Mouse (Mus musculus) E14TG2a.4 (cell line): ENCODE results near the gene Cldn4.

Experiments used
- H3K27me3 ChIP-seq: 2 replicates; pipeline ENCODE4 v1.6.1; 2014; ENCODE audit warnings: low read length, control low read depth; ENCODE audit not compliant: insufficient read depth
- H3K36me3 ChIP-seq: 2 replicates; pipeline ENCODE4 v1.6.1; 2014; ENCODE audit warnings: low read length, control low read depth; ENCODE audit not compliant: insufficient read depth
- H3K4me1 ChIP-seq: replicated peaks from 2 replicates; pipeline ENCODE4 v1.6.1; 2014; ENCODE audit warnings: low read depth, low read length, control low read depth
- H3K4me3 ChIP-seq: replicated peaks from 2 replicates; pipeline ENCODE4 v1.5.1; 2014; ENCODE audit warnings: mild to moderate bottlenecking, low read length
- H3K9me3 ChIP-seq: 2 replicates; pipeline ENCODE4 v1.6.1; 2014; ENCODE audit warnings: low read length, control low read depth
- CTCF ChIP-seq: conservative IDR thresholded peaks from 2 replicates; pipeline ENCODE4 v1.5.1; 2014; ENCODE audit warnings: low read length
- NANOG ChIP-seq: IDR thresholded peaks from 2 replicates; pipeline ENCODE4 v1.6.1; 2014; ENCODE audit warnings: borderline replicate concordance, low read length, mixed read lengths
- POU5F1 ChIP-seq: IDR thresholded peaks from 2 replicates; pipeline ENCODE4 v1.6.1; 2014; ENCODE audit warnings: low read length, borderline replicate concordance

Cldn4 gene

DNA sequence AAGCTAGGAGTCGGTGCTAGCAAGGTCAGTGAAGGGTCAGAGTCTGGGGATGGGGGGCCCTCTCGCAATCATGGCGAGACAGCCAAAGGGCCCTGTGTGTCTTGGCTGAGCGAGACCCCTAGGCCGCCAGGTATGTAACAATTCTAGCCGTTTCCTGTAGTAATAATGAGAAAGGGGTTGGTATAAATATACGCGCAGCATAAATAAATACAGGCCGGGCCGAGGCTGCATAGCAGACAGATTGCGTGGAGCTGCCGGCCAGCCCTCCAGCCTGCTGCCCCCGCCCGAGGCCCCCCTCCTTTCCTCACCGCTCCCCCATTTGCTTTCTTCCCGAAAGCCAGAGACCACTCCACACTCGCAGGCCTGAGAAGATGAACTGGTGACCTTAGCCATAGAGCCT lies 49.1 kb downstream of the Cldn4 start:
- Histone ChIP-seq H3K4me1 (peaks cover 20% of the 10 kb centered on the region), H3K27me3 (peaks cover 7% of the 10 kb centered on the region; the same call in 1 of the 2 replicates), H3K4me3 (no peak overlapping the region), H3K9me3 (no peaks in the 10 kb centered on the region), H3K36me3 (no peaks in the 10 kb centered on the region)
- TF ChIP-seq POU5F1, result no peak
- TF ChIP-seq NANOG, result no peak
- no peak for TF ChIP-seq CTCF

DNA sequence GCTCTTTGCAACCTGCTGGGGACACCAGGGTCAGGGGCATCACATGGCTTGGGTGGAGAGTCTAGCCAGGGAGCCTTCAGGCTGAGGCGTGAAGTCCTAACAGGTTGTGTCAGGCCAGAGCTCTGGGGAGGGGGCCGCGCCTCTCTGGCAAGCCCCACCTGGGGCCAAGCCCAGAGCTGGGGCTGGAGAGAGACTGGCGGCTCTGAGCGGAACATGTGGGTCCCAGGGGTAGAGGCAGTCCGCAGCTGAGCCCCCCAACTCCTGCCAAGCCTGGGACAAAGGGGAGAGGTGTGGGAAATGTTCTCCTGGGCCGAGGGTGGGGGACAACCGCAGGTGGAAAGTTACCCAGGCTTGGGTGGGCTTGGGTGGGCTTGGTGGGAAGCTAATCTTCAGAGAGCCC lies 49.8 kb downstream of the Cldn4 start:
- Histone ChIP-seq H3K4me1 (peaks cover 23% of the 10 kb centered on the region), H3K9me3 (no peaks in the 10 kb centered on the region), H3K36me3 (no peaks in the 10 kb centered on the region), H3K4me3 (no peak overlapping the region), H3K27me3 (peaks cover 7% of the 10 kb centered on the region; the same call in 1 of the 2 replicates)
- no peak for TF ChIP-seq CTCF
- no peak for TF ChIP-seq NANOG
- no peak for TF ChIP-seq POU5F1

DNA sequence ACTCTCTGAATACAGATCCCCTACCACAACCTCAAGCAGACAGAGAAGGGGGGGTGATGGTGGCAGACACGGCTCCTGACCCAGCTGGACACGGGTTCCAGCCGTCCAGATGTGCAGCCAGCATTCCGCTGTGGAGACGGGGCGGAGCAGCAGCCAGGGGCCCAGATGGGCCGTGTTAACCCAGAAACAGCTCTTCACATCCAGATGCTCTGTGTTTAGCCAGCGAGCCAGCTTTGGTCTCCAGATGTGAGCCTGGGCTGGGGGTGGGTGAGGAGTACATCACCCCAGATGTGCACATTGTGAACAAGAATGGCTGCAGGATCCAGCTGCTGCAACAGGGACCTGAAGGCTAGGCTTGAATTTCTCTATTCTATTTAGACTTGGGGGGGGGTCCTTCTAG lies 51.4 kb downstream of the Cldn4 start:
- Histone ChIP-seq H3K9me3 (no peaks in the 10 kb centered on the region), H3K36me3 (no peaks in the 10 kb centered on the region), H3K4me1 (peaks cover 31% of the 10 kb centered on the region), H3K4me3 (no peak overlapping the region), H3K27me3 (peaks cover 5% of the 10 kb centered on the region; the same call in 1 of the 2 replicates)
- no peak for TF ChIP-seq CTCF
- no peak for TF ChIP-seq POU5F1
- no peak for TF ChIP-seq NANOG
